Mouse (Mus musculus) neural tube, embryonic 13.5 days (tissue): Measurements from ENCODE around the gene Cbfa2t2. TPM values are rescaled to one million over a fixed set of nuclear protein-coding genes. Genes with fewer than 3 reads are reported as not detected.

Source experiments
- ATAC-seq: fragments of 200-750 bp; cut with Nextera tagmentation; 2 replicates; pipeline ENCODE4 v1.8.0; 2017; ENCODE audit warnings: low read depth, mild to moderate bottlenecking, moderate TSS enrichment, moderate library complexity
- H3K27ac ChIP-seq: fragments of 300-500 bp; sonication (generic); replicated peaks from 2 replicates; pipeline ENCODE4 v1.5.1; 2015; ENCODE audit warnings: moderate library complexity, mild to moderate bottlenecking, inconsistent platforms
- H3K27me3 ChIP-seq: fragments of 300-500 bp; sonication (generic); 2 replicates; pipeline ENCODE4 v1.6.1; 2015; ENCODE audit warnings: mild to moderate bottlenecking, inconsistent platforms
- H3K36me3 ChIP-seq: fragments of 300-500 bp; sonication (generic); 2 replicates; pipeline ENCODE4 v1.6.1; 2015; ENCODE audit warnings: mild to moderate bottlenecking, inconsistent platforms
- H3K4me1 ChIP-seq: fragments of 300-500 bp; sonication (generic); replicated peaks from 2 replicates; pipeline ENCODE4 v1.6.1; 2015; ENCODE audit warnings: inconsistent platforms
- H3K4me2 ChIP-seq: fragments of 300-500 bp; sonication (generic); 2 replicates; pipeline ENCODE4 v1.6.1; 2015; ENCODE audit warnings: inconsistent platforms, mild to moderate bottlenecking, moderate library complexity
- H3K4me3 ChIP-seq: fragments of 300-500 bp; sonication (generic); 2 replicates; pipeline ENCODE4 v1.5.1; 2015; ENCODE audit warnings: mild to moderate bottlenecking, inconsistent platforms
- H3K9ac ChIP-seq: fragments of 300-500 bp; sonication (generic); 2 replicates; pipeline ENCODE4 v1.6.1; 2015; ENCODE audit warnings: moderate library complexity, mild to moderate bottlenecking, inconsistent platforms
- H3K9me3 ChIP-seq: fragments of 300-500 bp; sonication (generic); 2 replicates; pipeline ENCODE4 v1.6.1; 2016; ENCODE audit warnings: inconsistent platforms
- WGBS: fragments of 180-500 bp; shearing (Covaris S2); methylation state at CpG from one replicate; pipeline ENCODE4 v1.1.7; 2015; 5-methylcytosine and 5-hydroxymethylcytosine counted together
- polyA plus RNA-seq: library from polyadenylated mRNA; unstranded; fragments of >200 nt; fragmentation: Nextera tagmentation; extraction: Ambion mirVana; gene quantifications from 2 replicates; pipeline ENCODE4 v1.2.1, GENCODE M21; 2015

Cbfa2t2 gene
- polyA plus RNA-seq, 1 experiment from 2014 or later: 50.8 TPM

DNA sequence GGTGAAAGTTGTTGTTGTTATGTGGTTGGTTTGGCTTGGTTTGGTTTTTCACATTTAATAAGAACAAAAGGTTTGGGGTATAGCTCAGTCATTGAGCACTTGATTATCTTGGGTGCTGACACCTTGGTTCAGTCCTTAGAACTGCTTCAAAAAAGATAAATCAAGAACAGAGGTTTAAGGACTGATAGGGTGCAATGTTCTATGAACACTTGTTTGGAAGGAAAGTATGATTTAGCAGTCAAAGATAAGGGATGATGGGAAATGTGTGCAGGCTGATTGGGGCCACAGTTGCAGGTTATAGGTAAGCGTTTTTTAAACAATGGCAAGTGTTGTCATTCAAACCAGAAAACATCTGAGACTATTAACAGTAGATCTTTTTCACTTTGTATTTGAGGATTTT lies 17.8 kb downstream of the Cbfa2t2 start:
- Histone ChIP-seq H3K9ac (no peak overlapping the region), H3K4me2 (no peak overlapping the region), H3K9me3 (no peaks in the 10 kb centered on the region), H3K27me3 (no peaks in the 10 kb centered on the region), H3K27ac (peak overlapping the region; percentile 75), H3K36me3 (no peaks in the 10 kb centered on the region), H3K4me3 (no peak overlapping the region), H3K4me1 (peaks cover 28% of the 10 kb centered on the region)
- 71% methylated on average over 1 of the region's 1 CpGs for WGBS
- no peak for ATAC-seq

DNA sequence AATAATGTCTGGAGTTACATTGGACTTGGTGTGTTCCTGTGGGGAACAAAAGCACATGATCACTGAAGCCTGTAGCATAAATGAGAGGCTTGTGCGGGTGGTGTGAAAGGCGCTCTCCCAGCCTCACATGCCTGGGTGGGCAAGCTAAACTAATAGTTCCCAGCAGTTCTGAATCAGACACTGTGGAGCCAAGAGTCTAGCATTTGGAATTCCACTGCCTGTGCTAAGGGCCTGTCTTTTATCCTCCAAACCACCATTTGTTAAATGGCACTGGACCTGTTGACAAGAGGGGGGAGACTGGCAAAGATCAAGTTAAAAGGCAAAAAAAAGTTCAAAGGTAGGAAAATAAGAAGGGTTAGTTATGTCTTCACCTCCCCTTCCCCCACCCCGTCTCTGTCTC lies 18.3 kb downstream of the Cbfa2t2 start:
- WGBS: 49% methylated on average over 3 of the region's 3 CpGs
- peak overlapping the region; percentile 75 for H3K27ac ChIP-seq

DNA sequence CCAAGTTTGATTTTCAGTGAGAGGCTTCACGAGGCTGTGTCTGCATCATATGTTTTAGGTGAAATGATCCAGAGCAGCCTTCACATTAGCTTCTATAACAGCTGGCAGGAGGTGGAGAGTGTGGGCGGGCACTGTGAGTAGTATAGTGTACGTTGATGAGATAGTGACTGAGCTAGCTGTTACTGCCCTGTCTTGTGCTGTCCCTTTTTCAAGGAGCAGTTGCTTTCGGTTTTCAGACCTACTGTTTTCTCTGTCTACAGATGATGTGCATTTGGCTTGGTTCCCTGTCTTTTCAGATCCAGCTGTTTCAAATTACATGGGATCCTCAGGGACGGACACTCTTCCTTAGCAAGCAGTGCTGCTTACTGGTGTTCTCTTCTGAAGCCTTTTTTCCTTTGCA lies 19.5 kb downstream of the Cbfa2t2 start:
- peaks cover 37% of the 10 kb centered on the region for H3K4me1 ChIP-seq
- no peaks in the 10 kb centered on the region for H3K27me3 ChIP-seq
- no peak overlapping the region for H3K9ac ChIP-seq
- peak overlapping the region; percentile 75 for H3K27ac ChIP-seq
- H3K4me3 ChIP-seq: no peak overlapping the region
- WGBS: 44% methylated on average over 5 of the region's 5 CpGs
- no peaks in the 10 kb centered on the region for H3K9me3 ChIP-seq
- no peaks in the 10 kb centered on the region for H3K36me3 ChIP-seq
- ATAC-seq: no peak
- no peak overlapping the region for H3K4me2 ChIP-seq

More for the DNA sequence above, 18.3 kb downstream of the Cbfa2t2 start:
- Histone ChIP-seq H3K4me3 (no peak overlapping the region), H3K36me3 (no peaks in the 10 kb centered on the region), H3K9me3 (no peaks in the 10 kb centered on the region), H3K4me1 (peaks cover 29% of the 10 kb centered on the region), H3K9ac (no peak overlapping the region), H3K4me2 (no peak overlapping the region), H3K27me3 (no peaks in the 10 kb centered on the region)
- ATAC-seq: 0 out of 2 replicates have a peak, but pooled peaks have one; percentile 60

DNA sequence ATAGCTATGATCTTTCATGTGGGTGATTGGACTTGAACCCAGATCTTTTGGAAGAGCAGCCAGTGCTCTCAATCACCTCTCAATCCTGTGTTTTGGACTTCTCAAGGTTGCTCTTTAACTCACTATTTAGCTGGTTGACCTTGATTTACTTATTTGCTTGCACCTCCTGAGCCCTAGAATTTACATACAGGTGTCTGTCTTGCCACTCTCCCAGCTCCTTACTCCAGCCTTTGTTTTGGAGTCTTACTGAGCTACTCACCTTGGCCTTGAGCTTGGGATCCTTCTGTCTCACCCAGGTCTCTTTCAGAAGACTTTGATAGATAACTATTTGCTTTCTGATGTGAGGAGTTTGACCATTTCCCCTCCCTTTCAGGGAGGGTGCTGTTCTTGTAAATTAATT lies 20.3 kb downstream of the Cbfa2t2 start:
- H3K27ac ChIP-seq: peak overlapping the region; percentile 75; the same call in 1 of the 2 replicates

DNA sequence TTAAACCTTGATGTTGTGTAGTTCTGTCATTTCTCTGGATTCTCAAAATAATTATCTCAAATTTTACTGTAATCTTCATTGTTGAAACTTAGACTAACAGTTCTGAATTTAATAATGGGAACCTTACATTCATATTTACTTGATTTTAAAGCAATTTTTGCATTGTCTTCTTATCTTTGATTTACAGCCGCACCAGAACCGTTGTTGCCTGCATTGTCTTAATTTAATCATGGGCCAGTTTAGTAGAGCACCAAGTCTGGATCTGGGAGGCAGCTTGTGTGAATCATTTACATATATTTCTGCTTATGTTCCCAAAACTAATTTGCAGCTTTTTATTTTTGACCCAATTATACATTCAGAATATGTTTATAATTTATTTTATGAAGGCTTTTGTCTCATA lies 23.0 kb downstream of the Cbfa2t2 start:
- Histone ChIP-seq H3K9ac (no peak overlapping the region), H3K4me3 (no peak overlapping the region), H3K4me1 (peaks cover 45% of the 10 kb centered on the region), H3K4me2 (no peak overlapping the region), H3K36me3 (no peaks in the 10 kb centered on the region), H3K27ac (peak overlapping the region; percentile 56; the same call in 1 of the 2 replicates), H3K27me3 (no peaks in the 10 kb centered on the region), H3K9me3 (no peaks in the 10 kb centered on the region)
- WGBS: 57% methylated on average over 2 of the region's 2 CpGs
- no peak for ATAC-seq

More for the DNA sequence above, 20.3 kb downstream of the Cbfa2t2 start:
- Histone ChIP-seq H3K4me1 (peaks cover 40% of the 10 kb centered on the region), H3K9ac (no peak overlapping the region), H3K4me2 (no peak overlapping the region), H3K9me3 (no peaks in the 10 kb centered on the region), H3K4me3 (no peak overlapping the region), H3K36me3 (no peaks in the 10 kb centered on the region), H3K27me3 (no peaks in the 10 kb centered on the region)
- no peak for ATAC-seq

DNA sequence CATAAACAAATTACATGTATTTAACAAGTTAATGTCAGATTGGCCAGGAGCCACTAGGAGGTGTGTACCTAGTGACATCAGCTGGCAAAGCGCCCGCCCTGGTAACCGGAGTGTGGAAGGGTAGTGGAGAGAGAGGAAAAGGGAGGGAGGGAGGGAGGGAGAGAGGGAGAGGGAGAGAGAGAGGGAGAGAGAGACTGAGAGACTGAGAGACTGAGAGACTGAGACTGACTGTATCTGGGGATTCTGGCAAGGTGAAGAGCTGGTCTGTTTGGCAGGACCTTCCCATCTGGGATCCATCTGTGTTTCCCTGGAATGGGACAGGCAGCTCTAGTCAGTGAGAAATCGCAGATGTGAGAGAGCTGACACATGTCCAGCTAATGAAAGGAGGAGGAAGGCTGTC lies 23.6 kb downstream of the Cbfa2t2 start:
- peak; percentile 58; the same call in 1 of the 2 replicates for ATAC-seq
- Histone ChIP-seq H3K27me3 (no peaks in the 10 kb centered on the region), H3K9me3 (no peaks in the 10 kb centered on the region), H3K36me3 (no peaks in the 10 kb centered on the region), H3K9ac (no peak overlapping the region), H3K4me2 (no peak overlapping the region), H3K4me1 (peaks cover 43% of the 10 kb centered on the region), H3K27ac (peak overlapping the region; percentile 56; the same call in 1 of the 2 replicates), H3K4me3 (no peak overlapping the region)
- 18% methylated on average over 4 of the region's 4 CpGs for WGBS

DNA sequence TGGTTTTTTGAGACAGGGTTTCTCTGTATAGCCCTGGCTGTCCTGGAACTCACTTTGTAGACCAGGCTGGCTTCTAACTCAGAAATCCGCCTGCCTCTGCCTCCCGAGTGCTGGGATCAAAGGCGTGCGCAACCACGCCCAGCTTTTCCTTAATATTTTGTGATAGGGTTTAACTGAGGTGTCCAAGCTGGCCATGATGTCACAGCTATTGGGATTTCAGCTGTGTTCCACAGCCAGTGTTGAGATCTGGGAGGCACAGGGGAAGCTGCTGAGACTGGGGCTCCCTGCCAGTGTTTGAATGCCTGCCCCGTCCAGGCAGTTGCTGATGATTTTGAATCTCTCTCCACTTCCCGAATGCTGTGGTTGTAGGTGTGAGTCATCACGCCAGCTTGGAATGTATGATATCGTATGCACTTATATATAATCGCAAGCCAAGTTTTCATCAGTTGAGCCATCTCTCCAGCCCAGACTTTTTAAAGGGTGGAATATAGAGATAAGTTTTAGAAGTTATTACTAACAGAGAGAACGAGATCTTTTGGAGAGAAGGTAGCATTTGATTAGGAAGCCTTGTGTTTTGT lies 27.4 kb downstream of the Cbfa2t2 start:
- Histone ChIP-seq H3K4me2 (no peak overlapping the region), H3K36me3 (no peaks in the 10 kb centered on the region), H3K27me3 (no peaks in the 10 kb centered on the region), H3K4me1 (peaks cover 47% of the 10 kb centered on the region), H3K9me3 (no peaks in the 10 kb centered on the region), H3K27ac (no peak overlapping the region), H3K4me3 (no peak overlapping the region), H3K9ac (no peak overlapping the region)
- ATAC-seq: no peak
- WGBS: 91% methylated on average over 11 of the region's 11 CpGs

DNA sequence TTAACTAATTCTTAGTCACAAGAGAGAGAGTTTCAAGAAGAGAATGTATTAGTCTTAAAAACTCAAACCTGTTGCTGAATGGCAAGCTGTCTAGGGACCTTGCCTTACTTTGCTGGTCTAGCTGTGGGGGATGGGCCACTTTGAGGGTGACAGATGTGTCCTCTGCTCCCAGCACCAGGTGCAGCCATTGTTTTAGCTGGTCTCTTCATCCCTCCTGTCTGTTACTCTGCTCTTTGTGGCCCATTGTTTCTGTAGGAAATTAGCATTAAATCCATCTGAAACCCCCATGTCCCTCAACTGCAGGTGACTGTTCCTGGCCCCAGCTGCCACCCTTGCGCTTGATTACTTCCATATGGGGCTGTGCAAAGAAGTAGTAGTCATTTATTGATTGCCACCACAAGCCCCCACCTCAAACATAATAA lies 29.6 kb downstream of the Cbfa2t2 start:
- H3K9ac ChIP-seq: no peak overlapping the region
- no peaks in the 10 kb centered on the region for H3K27me3 ChIP-seq
- H3K36me3 ChIP-seq: no peaks in the 10 kb centered on the region
- peak overlapping the region; percentile 52; the same call in 1 of the 2 replicates for H3K27ac ChIP-seq
- H3K9me3 ChIP-seq: no peaks in the 10 kb centered on the region
- ATAC-seq: peak; percentile 76
- H3K4me3 ChIP-seq: no peak overlapping the region
- H3K4me2 ChIP-seq: no peak overlapping the region
- peaks cover 37% of the 10 kb centered on the region for H3K4me1 ChIP-seq
- 25% methylated on average over 1 of the region's 1 CpGs for WGBS

DNA sequence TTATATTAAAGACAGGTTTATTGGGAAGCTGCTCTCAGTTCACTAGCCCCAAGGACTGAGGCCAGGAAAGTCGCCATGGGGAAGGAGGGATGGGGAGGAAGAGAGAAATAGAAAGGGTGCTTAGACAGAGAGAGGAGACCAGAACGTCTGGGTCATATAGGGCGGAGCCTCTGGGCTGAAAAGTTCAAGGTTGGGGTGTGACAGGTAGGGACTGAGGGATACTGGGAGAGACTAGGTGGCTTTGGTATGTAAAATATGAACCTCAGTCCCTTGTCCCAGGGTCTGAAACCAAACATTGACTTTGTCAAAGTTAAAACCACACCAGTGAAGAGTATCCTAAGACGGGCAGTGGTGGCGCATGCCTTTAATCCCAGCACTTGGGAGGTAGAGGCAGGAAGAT lies 30.9 kb downstream of the Cbfa2t2 start:
- Histone ChIP-seq H3K9ac (no peak overlapping the region), H3K4me1 (peaks cover 35% of the 10 kb centered on the region), H3K9me3 (no peaks in the 10 kb centered on the region), H3K4me2 (no peak overlapping the region), H3K27me3 (no peaks in the 10 kb centered on the region), H3K4me3 (no peak overlapping the region), H3K36me3 (no peaks in the 10 kb centered on the region), H3K27ac (no peak overlapping the region)
- 88% methylated on average over 5 of the region's 5 CpGs for WGBS
- no peak for ATAC-seq

DNA sequence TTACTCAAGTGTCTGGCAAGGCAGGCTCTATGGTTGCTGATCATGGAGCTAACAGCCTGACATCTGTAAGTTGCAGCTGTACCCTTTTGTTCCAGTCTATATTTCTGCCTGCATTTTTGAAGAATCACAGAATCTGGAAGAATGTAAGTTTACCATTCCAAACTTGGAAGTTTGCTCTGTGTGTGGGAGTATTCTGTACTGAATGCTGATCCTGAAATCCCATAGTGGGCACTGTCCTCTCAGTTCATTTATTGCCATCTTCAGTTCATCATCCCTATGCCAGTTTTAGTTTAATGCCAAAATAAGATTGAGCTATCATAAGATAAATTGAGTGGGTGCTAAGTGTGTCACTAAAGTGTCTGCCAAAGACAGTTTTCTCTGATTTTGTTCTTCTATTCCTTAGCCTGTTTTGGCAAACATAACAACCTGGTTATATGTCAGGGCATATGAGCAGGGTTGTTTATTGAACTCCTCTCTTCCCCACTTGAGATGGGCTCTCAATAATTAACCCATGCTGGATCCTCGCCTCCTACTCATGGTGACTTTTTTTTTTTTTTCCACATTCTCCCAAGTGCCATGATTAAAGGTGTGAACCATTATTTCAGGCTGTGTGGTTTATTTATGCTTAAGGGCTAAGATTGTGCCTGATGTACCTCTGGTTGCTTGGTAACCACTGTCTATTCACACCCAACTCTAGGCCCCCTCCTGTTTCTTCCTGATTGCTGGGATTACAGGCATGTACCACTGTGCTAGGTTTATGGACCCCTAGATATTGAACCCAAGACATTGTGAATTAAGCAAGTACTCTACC lies 38.2 kb downstream of the Cbfa2t2 start:
- H3K36me3 ChIP-seq: no peaks in the 10 kb centered on the region
- H3K9ac ChIP-seq: no peak overlapping the region
- no peak overlapping the region for H3K27ac ChIP-seq
- H3K4me3 ChIP-seq: no peak overlapping the region
- H3K9me3 ChIP-seq: no peaks in the 10 kb centered on the region
- no peak for ATAC-seq
- H3K4me1 ChIP-seq: peaks cover 21% of the 10 kb centered on the region
- no peak overlapping the region for H3K4me2 ChIP-seq
- H3K27me3 ChIP-seq: no peaks in the 10 kb centered on the region
- WGBS: 78% methylated on average over 1 of the region's 1 CpGs

DNA sequence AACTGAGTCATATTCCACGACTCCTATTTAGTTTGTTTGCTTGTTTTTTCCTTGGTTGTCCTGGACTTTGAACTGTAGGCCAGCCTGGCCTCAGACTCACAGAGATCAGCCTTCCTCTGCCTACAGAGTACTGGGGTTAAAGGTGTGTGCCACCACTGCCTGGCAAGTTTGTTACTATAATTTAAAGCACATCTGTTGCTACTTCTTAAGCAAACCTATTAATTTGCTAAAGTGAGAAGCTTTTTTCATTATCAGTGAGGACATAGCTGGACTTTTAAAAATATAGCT lies 38.7 kb downstream of the Cbfa2t2 start:
- no peaks in the 10 kb centered on the region for H3K36me3 ChIP-seq
- no peak for ATAC-seq
- H3K27ac ChIP-seq: no peak overlapping the region
- H3K4me1 ChIP-seq: peaks cover 21% of the 10 kb centered on the region
- no peaks in the 10 kb centered on the region for H3K9me3 ChIP-seq
- no peak overlapping the region for H3K9ac ChIP-seq
- no peak overlapping the region for H3K4me3 ChIP-seq
- 81% methylated on average over 1 of the region's 1 CpGs for WGBS
- H3K4me2 ChIP-seq: no peak overlapping the region
- no peaks in the 10 kb centered on the region for H3K27me3 ChIP-seq

DNA sequence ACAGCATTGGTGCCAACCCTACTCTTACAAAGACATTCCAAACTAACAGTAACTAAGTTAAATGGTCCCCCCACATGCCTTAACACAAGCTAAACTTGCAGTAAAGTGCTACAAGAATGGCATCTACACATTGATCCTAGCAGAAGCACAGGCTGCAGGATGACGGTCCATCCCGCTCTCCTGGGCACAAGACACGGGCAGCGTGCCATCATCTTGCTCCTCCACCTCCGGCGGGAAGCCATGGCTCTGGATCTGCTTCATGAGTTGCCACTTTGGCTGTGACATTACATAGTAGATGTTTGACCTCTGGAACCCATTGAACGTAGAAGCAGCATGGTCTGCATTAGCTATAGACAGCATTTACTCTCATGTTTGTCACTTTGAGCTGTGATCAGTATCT lies 39.6 kb downstream of the Cbfa2t2 start:
- 96% methylated on average over 7 of the region's 7 CpGs for WGBS
- H3K36me3 ChIP-seq: no peaks in the 10 kb centered on the region
- no peak overlapping the region for H3K4me2 ChIP-seq
- no peaks in the 10 kb centered on the region for H3K9me3 ChIP-seq
- H3K9ac ChIP-seq: no peak overlapping the region
- no peak overlapping the region for H3K4me3 ChIP-seq
- ATAC-seq: no peak
- no peaks in the 10 kb centered on the region for H3K27me3 ChIP-seq
- peaks cover 25% of the 10 kb centered on the region for H3K4me1 ChIP-seq
- no peak overlapping the region for H3K27ac ChIP-seq

DNA sequence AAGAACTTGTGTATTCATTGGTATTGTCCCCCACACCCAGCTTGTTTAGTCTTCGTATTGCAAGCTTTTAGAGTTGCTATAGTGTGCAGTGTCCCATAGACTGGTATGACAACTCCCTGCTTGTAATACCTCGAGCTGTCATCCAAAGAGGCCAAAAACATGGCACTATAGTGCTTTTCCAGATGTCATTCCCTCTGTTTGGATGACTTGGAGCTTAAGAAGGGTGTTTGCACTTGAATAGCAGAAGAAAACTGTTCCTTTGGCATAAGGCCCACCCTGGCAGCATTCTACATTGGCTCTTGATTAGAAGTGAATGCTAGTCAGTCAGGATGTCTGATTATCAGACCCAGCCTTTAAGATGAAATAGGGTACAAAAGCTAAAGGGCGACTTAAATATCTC lies 40.7 kb downstream of the Cbfa2t2 start:
- 75% methylated on average over 3 of the region's 3 CpGs for WGBS
- no peaks in the 10 kb centered on the region for H3K9me3 ChIP-seq

More for the DNA sequence above, 40.7 kb downstream of the Cbfa2t2 start:
- H3K27ac ChIP-seq: no peak overlapping the region
- no peaks in the 10 kb centered on the region for H3K36me3 ChIP-seq
- no peaks in the 10 kb centered on the region for H3K27me3 ChIP-seq
- H3K4me3 ChIP-seq: no peak overlapping the region
- no peak for ATAC-seq
- H3K9ac ChIP-seq: no peak overlapping the region
- no peak overlapping the region for H3K4me2 ChIP-seq
- H3K4me1 ChIP-seq: peaks cover 25% of the 10 kb centered on the region
